Mouse (Mus musculus) lung, postnatal 0 days (tissue): ENCODE data around the gene Kcng3.

Experiments
- CTCF ChIP-seq: IDR thresholded peaks from 2 replicates; pipeline ENCODE4 v1.5.1; 2016; ENCODE audit warnings: antibody characterized with exemption, mild to moderate bottlenecking
- EP300 ChIP-seq: IDR thresholded peaks from 2 replicates; pipeline ENCODE4 v1.6.1; 2016; ENCODE audit warnings: antibody characterized with exemption, mild to moderate bottlenecking, control low read depth

- no peak for TF ChIP-seq CTCF
- TF ChIP-seq EP300 = no peak
These were observed 51.0 kb downstream of the Kcng3 start for GRCm38 (mm10) chr17:83580734-83581133.
